Mouse (Mus musculus) bone marrow, adult 2 months (tissue): ENCODE data around the gene Gins3.

Experiments
- CTCF ChIP-seq: fragments of 200-500 bp; IDR thresholded peaks from 2 replicates; pipeline ENCODE4 v1.5.1; 2011; ENCODE audit warnings: low read length, control low read depth; ENCODE audit not compliant: control insufficient read depth, insufficient read depth
- POLR2A ChIP-seq: fragments of 200-500 bp; IDR thresholded peaks from 2 replicates; pipeline ENCODE4 v1.6.1; 2011; ENCODE audit warnings: low read depth, mild to moderate bottlenecking, control low read depth, low read length, borderline replicate concordance; ENCODE audit not compliant: control insufficient read depth

- TF ChIP-seq POLR2A (no peak), CTCF (no peak)
These were observed 39.6 kb downstream of the Gins3 start for GRCm38 (mm10) chr8:95672811-95673210.
